Mouse (Mus musculus) ES-E14 (cell line): Measurements from ENCODE around the gene Crygf. TPM values are rescaled to one million over a fixed set of nuclear protein-coding genes. Genes with fewer than 3 reads are reported as not detected.

Source experiments
- DNase-seq: peaks from one replicate; pipeline ENCODE4 v3.0.0-alpha.2; 2013; ENCODE audit warnings: low read depth, low spot score
- H3K27ac ChIP-seq: 2 replicates; pipeline ENCODE4 v1.5.1; 2012; ENCODE audit warnings: low read depth, mild to moderate bottlenecking, low read length, moderate library complexity, mixed read lengths; ENCODE audit not compliant: poor library complexity, insufficient read depth, severe bottlenecking
- H3K36me3 ChIP-seq: 2 replicates; pipeline ENCODE4 v1.6.1; 2012; ENCODE audit warnings: mild to moderate bottlenecking, low read length, moderate library complexity, mixed read lengths; ENCODE audit not compliant: control insufficient read depth, poor library complexity, insufficient read depth, severe bottlenecking
- H3K4me1 ChIP-seq, 2 experiments: fragments of 150-350 bp in 1 of 2; sonication (generic) in 1 of 2; 2 replicates each; pipeline ENCODE4 v1.6.1; 2012; ENCODE audit warnings: low read length in 2 of 2, mild to moderate bottlenecking in 1 of 2, mixed read lengths in 1 of 2; ENCODE audit not compliant: control insufficient read depth in 2 of 2, insufficient read depth in 2 of 2, poor library complexity in 1 of 2
- H3K4me3 ChIP-seq, 2 experiments: fragments of 150-350 bp in 1 of 2; sonication (generic) in 1 of 2; 2 replicates each; pipeline ENCODE4 v1.5.1; 2012; ENCODE audit warnings: low read length in 2 of 2, low read depth in 1 of 2, mild to moderate bottlenecking in 1 of 2, mixed read lengths in 1 of 2; ENCODE audit not compliant: insufficient read depth in 1 of 2, poor library complexity in 1 of 2, severe bottlenecking in 1 of 2
- H3K9ac ChIP-seq: 2 replicates; pipeline ENCODE4 v1.6.1; 2012; ENCODE audit warnings: low read depth, mild to moderate bottlenecking, low read length, mixed read lengths; ENCODE audit not compliant: poor library complexity, insufficient read depth, severe bottlenecking
- H3K9me3 ChIP-seq: fragments of 150-350 bp; sonication (generic); 2 replicates; pipeline ENCODE4 v1.6.1; 2012; ENCODE audit warnings: low read depth, mild to moderate bottlenecking, low read length; ENCODE audit not compliant: control insufficient read depth, insufficient read depth
- CHD2 ChIP-seq: IDR thresholded peaks from 2 replicates; pipeline ENCODE4 v1.6.1; 2014; ENCODE audit warnings: mild to moderate bottlenecking, low read depth, low read length, inconsistent platforms
- HCFC1 ChIP-seq: IDR thresholded peaks from 2 replicates; pipeline ENCODE4 v1.6.1; 2012; ENCODE audit warnings: low read length, inconsistent platforms, borderline replicate concordance; ENCODE audit not compliant: insufficient read depth
- MAFK ChIP-seq: IDR thresholded peaks from 2 replicates; pipeline ENCODE4 v1.6.1; 2014; ENCODE audit warnings: mild to moderate bottlenecking, low read depth, low read length, inconsistent platforms; ENCODE audit not compliant: insufficient read depth
- ZC3H11A ChIP-seq: IDR thresholded peaks from 2 replicates; pipeline ENCODE4 v1.6.1; 2012; ENCODE audit warnings: low read depth, mild to moderate bottlenecking, inconsistent platforms, low read length, borderline replicate concordance
- ZNF384 ChIP-seq: IDR thresholded peaks from 2 replicates; pipeline ENCODE4 v1.6.1; 2012; ENCODE audit warnings: low read depth, low read length, inconsistent platforms
- in situ Hi-C, 2 experiments: fragments of 600-800 bp; cut with MboI; formaldehyde crosslinking; loops; one replicate each; pipeline ENCODE4 v1.15.1; 2025; ENCODE audit warnings: low sequenced_read_pairs in 2 of 2, inconsistent platforms in 1 of 2; ENCODE audit not compliant: unreplicated experiment in 2 of 2
- total RNA-seq: library from RNA; depleted of rRNA; stranded (reverse); fragments of 300-350 nt; gene quantifications from 2 replicates; pipeline ENCODE4 v1.2.3, GENCODE M21; 2012; rRNA removed

The Crygf gene
- total RNA-seq, 1 experiment, result not detected

DNA sequence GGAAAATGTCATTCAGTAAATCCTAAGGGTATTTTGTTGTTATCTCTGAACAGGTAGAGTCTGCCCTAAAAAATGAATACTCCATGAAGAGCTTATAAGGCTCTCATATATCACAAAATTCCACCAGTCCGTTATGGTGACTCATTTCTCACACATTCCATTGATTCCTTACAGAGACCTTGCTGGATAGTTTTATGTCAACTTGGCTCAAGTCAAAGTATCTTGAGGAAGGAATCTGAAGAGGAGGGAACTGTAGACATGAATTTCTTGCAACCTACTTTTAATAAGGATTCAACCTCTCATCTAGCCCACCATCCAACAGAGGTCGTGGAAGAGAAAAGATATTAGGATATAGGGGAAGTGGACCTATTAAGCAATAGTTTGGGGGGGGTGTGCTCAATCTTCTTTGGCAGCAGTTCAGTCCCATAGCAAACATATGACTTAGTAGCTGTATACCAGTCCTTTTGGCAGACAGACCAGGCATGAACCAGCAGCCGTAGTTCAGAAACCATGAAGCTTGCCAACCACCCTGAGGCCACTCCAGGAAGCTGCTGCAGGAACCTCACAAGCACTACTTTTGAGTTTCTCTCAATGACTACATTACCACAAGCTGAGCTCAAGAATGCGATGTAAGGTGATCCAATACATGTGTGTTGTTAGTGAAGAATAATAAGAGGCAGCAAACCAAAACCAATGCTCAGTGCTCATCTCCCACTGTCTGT lies 5.9 kb downstream of the Crygf start:
- no peaks in the 10 kb centered on the region for H3K4me1 ChIP-seq
- no peak overlapping the region for H3K27ac ChIP-seq
- H3K9me3 ChIP-seq, result no peaks in the 10 kb centered on the region
- TF ChIP-seq ZNF384 (no peak), ZC3H11A (no peak), HCFC1 (no peak), MAFK (no peak), CHD2 (no peak)
- no peak overlapping the region for H3K4me3 ChIP-seq
- no peak for DNase-seq
- no peak overlapping the region for H3K9ac ChIP-seq
- in situ Hi-C loops, result no loop called here
- H3K36me3 ChIP-seq, result no peaks in the 10 kb centered on the region

Other genes with a start within 250 kb of the Crygf start
- gene Map2, start 248.8 kb downstream of the Crygf start, total RNA-seq, result 1.8 and 4.7 TPM in 2 replicates